Mouse (Mus musculus) midbrain, embryonic 12.5 days (tissue): ENCODE results near the gene Atg3. TPM values are rescaled to one million over a fixed set of nuclear protein-coding genes. Genes with fewer than 3 reads are reported as not detected.

Experiments
- ATAC-seq: fragments of 200-750 bp; cut with Nextera tagmentation; 2 replicates; pipeline ENCODE4 v1.8.0; 2017; ENCODE audit warnings: low read depth, moderate TSS enrichment, moderate library complexity; ENCODE audit not compliant: low FRiP score
- H3K27ac ChIP-seq: fragments of 300-500 bp; sonication (generic); replicated peaks from 2 replicates; pipeline ENCODE4 v1.5.1; 2016; ENCODE audit warnings: mild to moderate bottlenecking
- H3K27me3 ChIP-seq: fragments of 300-500 bp; sonication (generic); 2 replicates; pipeline ENCODE4 v1.6.1; 2016; ENCODE audit warnings: mild to moderate bottlenecking
- H3K36me3 ChIP-seq: fragments of 300-500 bp; sonication (generic); 2 replicates; pipeline ENCODE4 v1.6.1; 2016
- H3K4me1 ChIP-seq: fragments of 300-500 bp; sonication (generic); 2 replicates; pipeline ENCODE4 v1.6.1; 2016
- H3K4me2 ChIP-seq: fragments of 300-500 bp; sonication (generic); replicated peaks from 2 replicates; pipeline ENCODE4 v1.6.1; 2016; ENCODE audit warnings: mild to moderate bottlenecking, moderate library complexity
- H3K4me3 ChIP-seq: fragments of 300-500 bp; sonication (generic); 2 replicates; pipeline ENCODE4 v1.5.1; 2016; ENCODE audit warnings: mild to moderate bottlenecking
- H3K9ac ChIP-seq: fragments of 300-500 bp; sonication (generic); replicated peaks from 2 replicates; pipeline ENCODE4 v1.6.1; 2016; ENCODE audit warnings: mild to moderate bottlenecking, moderate library complexity
- H3K9me3 ChIP-seq: fragments of 300-500 bp; sonication (generic); 2 replicates; pipeline ENCODE4 v1.6.1; 2016; ENCODE audit warnings: mild to moderate bottlenecking
- WGBS: fragments of 180-500 bp; shearing (Covaris S2); methylation state at CpG from one replicate; pipeline ENCODE4 v1.1.7; 2016; 5-methylcytosine and 5-hydroxymethylcytosine counted together
- polyA plus RNA-seq: library from polyadenylated mRNA; unstranded; fragments of >200 nt; fragmentation: Nextera tagmentation; extraction: Ambion mirVana; gene quantifications from 2 replicates; pipeline ENCODE4 v1.2.1, GENCODE M21; 2016

Gene Atg3
- 41.8 and 46.4 TPM in 2 replicates for polyA plus RNA-seq

- Histone ChIP-seq H3K4me3 (peak within 1 kb of the TSS; percentile 71), H3K9ac (peak within 1 kb of the TSS; percentile 79), H3K9me3 (no peaks in the 10 kb centered on the region), H3K27ac (peak within 1 kb of the TSS; percentile 91), H3K4me1 (peaks cover 14% of the 10 kb centered on the region), H3K27me3 (no peaks in the 10 kb centered on the region), H3K4me2 (peak within 1 kb of the TSS; percentile 79), H3K36me3 (peaks cover 27% of the 10 kb centered on the region; the same call in 1 of the 2 replicates)
- peak; percentile 98 for ATAC-seq
- WGBS, result under 1% methylated on average over 61 of the region's 64 CpGs
Observed at GRCm38 (mm10) chr16:45158522-45159388, at the start of gene Atg3, which contains the start of gene Slc35a5. Gene Atg3 (plus strand): TSS chr16:45158785. Gene Slc35a5 (minus strand): TSS chr16:45158706.

GRCm38 (mm10) chr16:45110498-45110897, 48.1 kb upstream of the Atg3 start:
- Histone ChIP-seq H3K36me3 (no peaks in the 10 kb centered on the region), H3K27ac (no peak overlapping the region), H3K27me3 (no peaks in the 10 kb centered on the region), H3K4me1 (no peaks in the 10 kb centered on the region), H3K9ac (no peak overlapping the region), H3K4me3 (no peak overlapping the region), H3K9me3 (no peaks in the 10 kb centered on the region), H3K4me2 (no peak overlapping the region)
- no peak for ATAC-seq
- 75% methylated on average over 4 of the region's 4 CpGs for WGBS

- H3K9ac ChIP-seq, result no peak overlapping the region
- no peak overlapping the region for H3K4me3 ChIP-seq
- no peak overlapping the region for H3K4me2 ChIP-seq
- ATAC-seq, result no peak
- H3K27ac ChIP-seq, result no peak overlapping the region
- H3K27me3 ChIP-seq, result no peaks in the 10 kb centered on the region
- H3K36me3 ChIP-seq, result no peaks in the 10 kb centered on the region
- 90% methylated on average over 3 of the region's 3 CpGs for WGBS
- H3K4me1 ChIP-seq, result no peaks in the 10 kb centered on the region
- H3K9me3 ChIP-seq, result no peaks in the 10 kb centered on the region
Observed at GRCm38 (mm10) chr16:45117200-45117599, 41.4 kb upstream of the Atg3 start.

GRCm38 (mm10) chr16:45118760-45119159, 39.8 kb upstream of the Atg3 start:
- H3K27ac ChIP-seq, result no peak overlapping the region
- no peaks in the 10 kb centered on the region for H3K9me3 ChIP-seq
- no peak for ATAC-seq
- H3K9ac ChIP-seq, result no peak overlapping the region
- H3K36me3 ChIP-seq, result no peaks in the 10 kb centered on the region
- no peaks in the 10 kb centered on the region for H3K27me3 ChIP-seq
- no peak overlapping the region for H3K4me3 ChIP-seq
- H3K4me1 ChIP-seq, result no peaks in the 10 kb centered on the region
- WGBS, result 78% methylated on average over 3 of the region's 3 CpGs
- H3K4me2 ChIP-seq, result no peak overlapping the region

GRCm38 (mm10) chr16:45120844-45121425, 37.6 kb upstream of the Atg3 start:
- H3K27ac ChIP-seq, result no peak overlapping the region
- 87% methylated on average over 5 of the region's 5 CpGs for WGBS
- no peak for ATAC-seq
- no peak overlapping the region for H3K4me2 ChIP-seq
- H3K9ac ChIP-seq, result no peak overlapping the region
- H3K9me3 ChIP-seq, result no peaks in the 10 kb centered on the region
- H3K4me1 ChIP-seq, result no peaks in the 10 kb centered on the region
- H3K4me3 ChIP-seq, result no peak overlapping the region
- no peaks in the 10 kb centered on the region for H3K27me3 ChIP-seq
- H3K36me3 ChIP-seq, result no peaks in the 10 kb centered on the region

- 71% methylated on average over 5 of the region's 5 CpGs for WGBS
- no peak overlapping the region for H3K27ac ChIP-seq
- no peak overlapping the region for H3K9ac ChIP-seq
- no peaks in the 10 kb centered on the region for H3K36me3 ChIP-seq
- H3K4me1 ChIP-seq, result no peaks in the 10 kb centered on the region
- no peak overlapping the region for H3K4me2 ChIP-seq
- no peak for ATAC-seq
- H3K4me3 ChIP-seq, result no peak overlapping the region
- no peaks in the 10 kb centered on the region for H3K9me3 ChIP-seq
- no peaks in the 10 kb centered on the region for H3K27me3 ChIP-seq
Observed at GRCm38 (mm10) chr16:45122571-45122970, 36.0 kb upstream of the Atg3 start.

GRCm38 (mm10) chr16:45124230-45125203, 34.1 kb upstream of the Atg3 start:
- Histone ChIP-seq H3K27ac (no peak overlapping the region), H3K4me2 (no peak overlapping the region), H3K9me3 (no peaks in the 10 kb centered on the region), H3K9ac (no peak overlapping the region), H3K4me3 (no peak overlapping the region), H3K36me3 (no peaks in the 10 kb centered on the region), H3K27me3 (no peaks in the 10 kb centered on the region), H3K4me1 (no peaks in the 10 kb centered on the region)
- no peak for ATAC-seq
- WGBS, result 75% methylated on average over 9 of the region's 9 CpGs

GRCm38 (mm10) chr16:45127936-45128710, 30.5 kb upstream of the Atg3 start:
- Histone ChIP-seq H3K27me3 (no peaks in the 10 kb centered on the region), H3K9ac (no peak overlapping the region), H3K4me1 (no peaks in the 10 kb centered on the region), H3K4me2 (no peak overlapping the region), H3K4me3 (no peak overlapping the region), H3K27ac (no peak overlapping the region), H3K36me3 (no peaks in the 10 kb centered on the region), H3K9me3 (no peaks in the 10 kb centered on the region)
- ATAC-seq, result no peak
- WGBS, result 77% methylated on average over 2 of the region's 2 CpGs

- no peaks in the 10 kb centered on the region for H3K4me1 ChIP-seq
- 98% methylated on average over 5 of the region's 5 CpGs for WGBS
- peaks cover 67% of the 10 kb centered on the region for H3K36me3 ChIP-seq
Observed at GRCm38 (mm10) chr16:45141711-45142110, 16.9 kb upstream of the Atg3 start.

GRCm38 (mm10) chr16:45142565-45142964, 16.0 kb upstream of the Atg3 start:
- no peak for ATAC-seq
- Histone ChIP-seq H3K4me3 (no peak overlapping the region), H3K4me2 (no peak overlapping the region), H3K9ac (no peak overlapping the region), H3K4me1 (no peaks in the 10 kb centered on the region), H3K27me3 (no peaks in the 10 kb centered on the region), H3K9me3 (no peaks in the 10 kb centered on the region), H3K36me3 (peaks cover 76% of the 10 kb centered on the region), H3K27ac (no peak overlapping the region)
- 95% methylated on average over 5 of the region's 5 CpGs for WGBS

More at GRCm38 (mm10) chr16:45141711-45142110, 16.9 kb upstream of the Atg3 start:
- Histone ChIP-seq H3K9me3 (no peaks in the 10 kb centered on the region), H3K4me3 (no peak overlapping the region), H3K9ac (no peak overlapping the region), H3K27me3 (no peaks in the 10 kb centered on the region), H3K27ac (no peak overlapping the region), H3K4me2 (no peak overlapping the region)
- no peak for ATAC-seq

GRCm38 (mm10) chr16:45145119-45145518, 13.5 kb upstream of the Atg3 start:
- H3K27ac ChIP-seq, result no peak overlapping the region
- WGBS, result 92% methylated on average over 6 of the region's 6 CpGs
- H3K4me1 ChIP-seq, result no peaks in the 10 kb centered on the region
- no peaks in the 10 kb centered on the region for H3K9me3 ChIP-seq
- no peak overlapping the region for H3K9ac ChIP-seq
- no peak overlapping the region for H3K4me2 ChIP-seq
- no peak overlapping the region for H3K4me3 ChIP-seq
- H3K36me3 ChIP-seq, result peaks cover 77% of the 10 kb centered on the region
- no peak for ATAC-seq
- H3K27me3 ChIP-seq, result no peaks in the 10 kb centered on the region
